Mouse (Mus musculus): ENCODE data around the gene Prkd2.

GRCm38 (mm10) chr7:16817693-16818092 lies 25.0 kb upstream of the Prkd2 start:
- TF ChIP-seq POLR2AphosphoS2 (IDR thresholded peaks at IDR 0.05; ENCODE audit: low read depth, low read length) (no peak), CTCF (conservative IDR thresholded peaks at IDR 0.05 in 1 of 2, IDR thresholded peaks at IDR 0.05 in 1 of 2; ENCODE audit: low read depth in 2 of 2, low read length in 2 of 2) (no peak), HCFC1 (IDR thresholded peaks at IDR 0.05; ENCODE audit: low read depth, low read length) (no peak), POLR2A (IDR thresholded peaks at IDR 0.05; ENCODE audit: low read depth, low read length) (no peak), MAFK (IDR thresholded peaks at IDR 0.05; ENCODE audit: insufficient replicate concordance, low read length) (no peak)
